Mouse (Mus musculus) midbrain, embryonic 15.5 days (tissue): ENCODE data around the gene Pnpo. TPM values are rescaled to one million over a fixed set of nuclear protein-coding genes. Genes with fewer than 3 reads are reported as not detected.

ENCODE experiments used
- ATAC-seq: fragments of 200-750 bp; cut with Nextera tagmentation; replicated peaks from 2 replicates; pipeline ENCODE4 v1.8.0; 2017; ENCODE audit warnings: moderate TSS enrichment
- H3K27ac ChIP-seq: fragments of 300-500 bp; sonication (generic); 2 replicates; pipeline ENCODE4 v1.5.1; 2015; ENCODE audit warnings: mild to moderate bottlenecking, inconsistent platforms
- H3K27me3 ChIP-seq: fragments of 300-500 bp; sonication (generic); replicated peaks from 2 replicates; pipeline ENCODE4 v1.6.1; 2015; ENCODE audit warnings: inconsistent platforms
- H3K36me3 ChIP-seq: fragments of 300-500 bp; sonication (generic); replicated peaks from 2 replicates; pipeline ENCODE4 v1.6.1; 2015; ENCODE audit warnings: inconsistent platforms
- H3K4me1 ChIP-seq: fragments of 300-500 bp; sonication (generic); 2 replicates; pipeline ENCODE4 v1.6.1; 2015; ENCODE audit warnings: inconsistent platforms
- H3K4me2 ChIP-seq: fragments of 300-500 bp; sonication (generic); 2 replicates; pipeline ENCODE4 v1.6.1; 2015; ENCODE audit warnings: inconsistent platforms, mild to moderate bottlenecking, moderate library complexity
- H3K4me3 ChIP-seq: fragments of 300-500 bp; sonication (generic); 2 replicates; pipeline ENCODE4 v1.5.1; 2015; ENCODE audit warnings: mild to moderate bottlenecking, inconsistent platforms
- H3K9ac ChIP-seq: fragments of 300-500 bp; sonication (generic); 2 replicates; pipeline ENCODE4 v1.6.1; 2015; ENCODE audit warnings: mild to moderate bottlenecking, inconsistent platforms
- H3K9me3 ChIP-seq: fragments of 300-500 bp; sonication (generic); 2 replicates; pipeline ENCODE4 v1.6.1; 2016; ENCODE audit warnings: inconsistent platforms
- WGBS: fragments of 180-500 bp; shearing (Covaris S2); methylation state at CpG from one replicate; pipeline ENCODE4 v1.1.7; 2015; ENCODE audit warnings: mixed read lengths; 5-methylcytosine and 5-hydroxymethylcytosine counted together
- polyA plus RNA-seq: library from polyadenylated mRNA; unstranded; fragments of >200 nt; fragmentation: Nextera tagmentation; extraction: Ambion mirVana; gene quantifications from 2 replicates; pipeline ENCODE4 v1.2.1, GENCODE M21; 2015

Gene Pnpo
- polyA plus RNA-seq, 1 experiment from 2014 or later, result 28.7 TPM

GRCm38 (mm10) chr11:96929766-96930331, 13.9 kb downstream of the Pnpo start:
- Histone ChIP-seq H3K4me3 (no peak overlapping the region), H3K27me3 (peaks cover 18% of the 10 kb centered on the region; the same call in 1 of the 2 replicates), H3K9ac (no peak overlapping the region), H3K9me3 (no peaks in the 10 kb centered on the region), H3K36me3 (no peaks in the 10 kb centered on the region), H3K4me2 (no peak overlapping the region), H3K4me1 (no peaks in the 10 kb centered on the region), H3K27ac (no peak overlapping the region)
- WGBS, result 73% methylated on average over 9 of the region's 9 CpGs
- ATAC-seq, result no peak

- 13% methylated on average over 13 of the region's 13 CpGs for WGBS
- H3K9ac ChIP-seq, result no peak overlapping the region
Observed at GRCm38 (mm10) chr11:96929096-96929765, 14.6 kb downstream of the Pnpo start.

GRCm38 (mm10) chr11:96928691-96929090, 15.1 kb downstream of the Pnpo start:
- H3K27ac ChIP-seq, result no peak overlapping the region
- H3K4me2 ChIP-seq, result no peak overlapping the region
- WGBS, result 6% methylated on average over 5 of the region's 5 CpGs
- no peaks in the 10 kb centered on the region for H3K9me3 ChIP-seq
- H3K27me3 ChIP-seq, result peaks cover 18% of the 10 kb centered on the region; the same call in 1 of the 2 replicates
- H3K4me1 ChIP-seq, result no peaks in the 10 kb centered on the region
- H3K9ac ChIP-seq, result no peak overlapping the region
- ATAC-seq, result no peak
- no peak overlapping the region for H3K4me3 ChIP-seq
- no peaks in the 10 kb centered on the region for H3K36me3 ChIP-seq

More at GRCm38 (mm10) chr11:96929096-96929765, 14.6 kb downstream of the Pnpo start:
- no peak for ATAC-seq
- H3K36me3 ChIP-seq, result no peaks in the 10 kb centered on the region
- H3K27ac ChIP-seq, result no peak overlapping the region
- H3K27me3 ChIP-seq, result peaks cover 18% of the 10 kb centered on the region; the same call in 1 of the 2 replicates
- no peaks in the 10 kb centered on the region for H3K9me3 ChIP-seq
- no peaks in the 10 kb centered on the region for H3K4me1 ChIP-seq
- H3K4me2 ChIP-seq, result no peak overlapping the region
- H3K4me3 ChIP-seq, result no peak overlapping the region

- no peaks in the 10 kb centered on the region for H3K9me3 ChIP-seq
- H3K9ac ChIP-seq, result no peak within 1 kb of the TSS
- WGBS, result 74% methylated on average over 2 of the region's 2 CpGs
- no peaks in the 10 kb centered on the region for H3K36me3 ChIP-seq
- no peaks in the 10 kb centered on the region for H3K4me1 ChIP-seq
- no peak within 1 kb of the TSS for H3K4me3 ChIP-seq
- no peak within 1 kb of the TSS for H3K4me2 ChIP-seq
- H3K27ac ChIP-seq, result no peak within 1 kb of the TSS
- peaks cover 18% of the 10 kb centered on the region; the same call in 1 of the 2 replicates for H3K27me3 ChIP-seq
- no peak for ATAC-seq
Observed at GRCm38 (mm10) chr11:96928088-96928487, 15.7 kb downstream of the Pnpo start, which contains the start of gene Prr15l. Gene Prr15l (plus strand): TSS chr11:96928104.

- H3K36me3 ChIP-seq, result no peaks in the 10 kb centered on the region
- H3K4me3 ChIP-seq, result no peak overlapping the region
- WGBS, result 82% methylated on average over 5 of the region's 5 CpGs
- H3K27ac ChIP-seq, result no peak overlapping the region
- no peaks in the 10 kb centered on the region for H3K4me1 ChIP-seq
- peaks cover 18% of the 10 kb centered on the region; the same call in 1 of the 2 replicates for H3K27me3 ChIP-seq
- no peak overlapping the region for H3K9ac ChIP-seq
- no peaks in the 10 kb centered on the region for H3K9me3 ChIP-seq
- no peak for ATAC-seq
- H3K4me2 ChIP-seq, result no peak overlapping the region
Observed at GRCm38 (mm10) chr11:96926587-96926986, 17.2 kb downstream of the Pnpo start.

GRCm38 (mm10) chr11:96925469-96926148, 18.2 kb downstream of the Pnpo start:
- Histone ChIP-seq H3K36me3 (no peaks in the 10 kb centered on the region), H3K9ac (no peak overlapping the region), H3K27me3 (peaks cover 18% of the 10 kb centered on the region; the same call in 1 of the 2 replicates), H3K4me1 (no peaks in the 10 kb centered on the region), H3K4me3 (no peak overlapping the region), H3K27ac (no peak overlapping the region), H3K4me2 (no peak overlapping the region), H3K9me3 (no peaks in the 10 kb centered on the region)
- WGBS, result 82% methylated on average over 12 of the region's 12 CpGs
- no peak for ATAC-seq

GRCm38 (mm10) chr11:96924861-96925260, 18.9 kb downstream of the Pnpo start:
- Histone ChIP-seq H3K9ac (no peak overlapping the region), H3K36me3 (no peaks in the 10 kb centered on the region), H3K4me1 (no peaks in the 10 kb centered on the region), H3K27me3 (peaks cover 17% of the 10 kb centered on the region; the same call in 1 of the 2 replicates), H3K9me3 (no peaks in the 10 kb centered on the region), H3K4me3 (no peak overlapping the region), H3K27ac (no peak overlapping the region), H3K4me2 (no peak overlapping the region)
- no peak for ATAC-seq
- 85% methylated on average over 11 of the region's 11 CpGs for whole genome bisulfite sequencing

- no peak overlapping the region for H3K4me2 ChIP-seq
- H3K27me3 ChIP-seq, result no peaks in the 10 kb centered on the region
- H3K4me1 ChIP-seq, result peaks cover 13% of the 10 kb centered on the region
- no peak overlapping the region for H3K27ac ChIP-seq
- ATAC-seq, result no peak
- H3K9ac ChIP-seq, result no peak overlapping the region
- WGBS, result 53% methylated on average over 6 of the region's 6 CpGs
- H3K36me3 ChIP-seq, result no peaks in the 10 kb centered on the region
- H3K4me3 ChIP-seq, result no peak overlapping the region
- H3K9me3 ChIP-seq, result no peaks in the 10 kb centered on the region
Observed at GRCm38 (mm10) chr11:96919003-96919402, 24.8 kb downstream of the Pnpo start.

- ATAC-seq, result no peak
- Histone ChIP-seq H3K4me1 (peaks cover 13% of the 10 kb centered on the region), H3K9ac (no peak overlapping the region), H3K36me3 (no peaks in the 10 kb centered on the region), H3K4me3 (no peak overlapping the region), H3K9me3 (no peaks in the 10 kb centered on the region), H3K4me2 (no peak overlapping the region), H3K27me3 (no peaks in the 10 kb centered on the region), H3K27ac (no peak overlapping the region)
- 94% methylated on average over 6 of the region's 6 CpGs for WGBS
Observed at GRCm38 (mm10) chr11:96917415-96917814, 26.4 kb downstream of the Pnpo start.

GRCm38 (mm10) chr11:96916885-96917396, 26.8 kb downstream of the Pnpo start:
- WGBS, result 32% methylated on average over 13 of the region's 13 CpGs
- Histone ChIP-seq H3K9me3 (no peaks in the 10 kb centered on the region), H3K4me2 (peak overlapping the region; percentile 84), H3K36me3 (no peaks in the 10 kb centered on the region), H3K27ac (no peak overlapping the region), H3K9ac (no peak overlapping the region), H3K4me1 (peaks cover 13% of the 10 kb centered on the region), H3K4me3 (peak overlapping the region; percentile 62), H3K27me3 (no peaks in the 10 kb centered on the region)
- ATAC-seq, result peak; percentile 21; the same call in 1 of the 2 replicates

- Histone ChIP-seq H3K4me3 (peak within 1 kb of the TSS; percentile 62), H3K27me3 (no peaks in the 10 kb centered on the region), H3K27ac (peak within 1 kb of the TSS; percentile 79), H3K9ac (peak within 1 kb of the TSS; percentile 58), H3K4me2 (peak within 1 kb of the TSS; percentile 84), H3K36me3 (no peaks in the 10 kb centered on the region), H3K4me1 (peaks cover 13% of the 10 kb centered on the region), H3K9me3 (no peaks in the 10 kb centered on the region)
- under 1% methylated on average over 55 of the region's 55 CpGs for WGBS
- peak; percentile 98 for ATAC-seq
Observed at GRCm38 (mm10) chr11:96916044-96916884, 27.5 kb downstream of the Pnpo start, which contains the start of gene Cdk5rap3. Gene Cdk5rap3 (minus strand): TSS chr11:96916496.
